Mouse (Mus musculus) regulatory T cell (primary cell): ENCODE results near the gene Prpf18.

Source experiments
- in situ Hi-C: fragments of 300-600 bp; cut with MboI, MseI; formaldehyde crosslinking; loops from one replicate; pipeline ENCODE4 v1.15.1; 2025; ENCODE audit warnings: high pct_unique_total_duplicates

Prpf18 gene

GRCm38 (mm10) chr2:4575975-4576374 lies 75.9 kb downstream of the Prpf18 start:
- in situ Hi-C loops = no loop called here

GRCm38 (mm10) chr2:4575163-4575562 lies 76.8 kb downstream of the Prpf18 start:
- in situ Hi-C loops = no loop called here

GRCm38 (mm10) chr2:4574251-4574650 lies 77.7 kb downstream of the Prpf18 start:
- in situ Hi-C loops = no loop called here

- in situ Hi-C loops = no loop called here
Measured at GRCm38 (mm10) chr2:4573386-4573785, 78.5 kb downstream of the Prpf18 start.

- in situ Hi-C loops = no loop called here
Measured at GRCm38 (mm10) chr2:4572498-4573263, 79.2 kb downstream of the Prpf18 start.
